Mouse (Mus musculus) embryonic facial prominence, embryonic 12.5 days (tissue): ENCODE results near the gene Tlr5. TPM values are rescaled to one million over a fixed set of nuclear protein-coding genes. Genes with fewer than 3 reads are reported as not detected.

Experiments used
- polyA plus RNA-seq: library from polyadenylated mRNA; unstranded; fragments of >200 nt; fragmentation: Nextera tagmentation; extraction: Ambion mirVana; gene quantifications from 2 replicates; pipeline ENCODE4 v1.2.1, GENCODE M21; 2016

The Tlr5 gene
- polyA plus RNA-seq, 1 experiment from 2014 or later = 0.52 TPM

Other genes with a start within 250 kb of the Tlr5 start
- not detected in 2 replicates for gene Ccdc185, start 205.6 kb upstream of the Tlr5 start, polyA plus RNA-seq
- gene Susd4, start 190.9 kb upstream of the Tlr5 start, polyA plus RNA-seq = 15.4 and 15.7 TPM in 2 replicates